Mouse (Mus musculus): ENCODE measurements at regions not wholly inside any gene's neighbourhood (a gene's known extent, or its start where the extent isn't known, plus 50 kb on each side); places are given as distances from the start of the nearest gene placed in this dataset.

DNA sequence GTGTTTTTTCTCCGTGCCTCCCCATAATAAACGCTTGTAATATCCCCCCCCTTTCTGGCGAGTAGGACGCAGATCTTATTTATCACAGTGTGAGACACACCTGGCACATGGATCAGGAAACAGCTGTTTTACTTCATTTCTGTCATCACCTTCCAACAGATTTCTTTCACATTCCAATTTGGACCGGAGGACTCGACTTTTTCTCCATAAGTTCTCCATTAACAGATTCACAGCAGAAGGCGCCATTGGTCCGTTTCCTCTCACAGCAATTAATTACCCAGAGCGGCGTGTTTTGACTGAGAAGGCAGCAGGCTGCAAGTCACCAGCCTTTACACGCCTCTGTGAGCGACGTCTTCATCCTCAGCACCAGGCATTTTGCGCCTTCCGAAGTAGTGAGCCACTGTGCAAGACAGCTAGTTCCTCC lies 258.1 kb upstream of the Nt5e start:
- DNase-seq (ENCODE audit: low read depth, low spot score) = no peak

DNA sequence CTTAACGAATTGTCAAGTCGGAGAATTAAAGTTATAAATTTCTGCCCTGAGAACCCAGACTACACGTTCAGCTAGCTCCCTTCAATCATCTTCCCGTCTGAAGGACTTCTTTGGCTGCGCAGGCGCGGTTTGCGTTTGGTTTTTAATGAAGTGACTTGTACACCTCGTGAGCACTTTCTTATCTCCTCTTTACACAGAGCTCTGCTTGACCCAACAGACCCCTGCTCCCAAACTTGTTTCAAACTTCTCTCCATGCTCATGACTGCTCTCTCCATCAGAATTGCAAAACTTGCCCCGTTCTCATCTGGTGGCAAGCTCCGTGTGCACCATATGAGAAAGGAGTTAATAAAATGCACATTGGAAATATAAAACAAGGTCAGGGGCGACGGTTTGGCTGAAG lies 257.2 kb upstream of the Nt5e start:
- no peak for DNase-seq (ENCODE audit: low read depth, low spot score)

DNA sequence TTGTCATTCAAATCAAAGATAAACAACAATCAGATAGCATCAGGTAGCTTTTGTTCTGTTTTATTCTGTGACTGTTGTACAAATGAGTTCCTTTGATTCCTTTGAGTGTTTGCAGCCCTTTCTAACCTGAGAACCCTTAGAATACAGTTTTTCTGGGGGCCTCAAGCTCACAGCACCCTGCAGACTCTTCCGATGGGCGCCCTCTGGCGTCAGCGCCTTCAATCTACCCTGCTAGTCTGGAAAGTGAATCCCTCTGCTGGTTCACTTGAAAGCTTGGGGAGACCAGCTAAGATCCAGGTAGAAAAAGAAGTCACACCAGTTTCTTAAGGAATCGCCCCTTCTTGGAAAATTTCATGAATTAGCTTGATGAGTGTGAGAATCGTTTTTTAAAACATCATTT lies 253.8 kb upstream of the Nt5e start:
- peak; percentile 57 for DNase-seq (ENCODE audit: low read depth, low spot score)

DNA sequence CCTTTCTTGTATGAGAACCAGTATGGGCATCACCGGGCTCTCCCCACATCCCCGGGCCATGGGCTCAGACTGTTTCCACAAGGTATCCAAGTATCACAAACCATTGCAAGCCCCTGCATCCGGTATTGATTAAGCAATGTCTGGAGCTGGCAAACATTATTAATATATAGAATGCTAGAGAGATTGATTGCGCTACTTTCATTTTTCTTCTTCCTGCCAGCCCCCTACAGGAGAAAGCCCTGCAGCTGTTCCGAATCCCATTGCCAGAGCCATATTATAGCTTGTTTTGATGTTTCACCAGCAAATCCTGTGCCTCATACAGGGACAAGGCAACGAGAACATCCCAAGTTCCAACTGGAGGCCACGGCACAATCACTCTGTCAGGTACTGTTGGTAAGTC lies 253.4 kb upstream of the Nt5e start:
- DNase-seq (ENCODE audit: low read depth, low spot score) = no peak

DNA sequence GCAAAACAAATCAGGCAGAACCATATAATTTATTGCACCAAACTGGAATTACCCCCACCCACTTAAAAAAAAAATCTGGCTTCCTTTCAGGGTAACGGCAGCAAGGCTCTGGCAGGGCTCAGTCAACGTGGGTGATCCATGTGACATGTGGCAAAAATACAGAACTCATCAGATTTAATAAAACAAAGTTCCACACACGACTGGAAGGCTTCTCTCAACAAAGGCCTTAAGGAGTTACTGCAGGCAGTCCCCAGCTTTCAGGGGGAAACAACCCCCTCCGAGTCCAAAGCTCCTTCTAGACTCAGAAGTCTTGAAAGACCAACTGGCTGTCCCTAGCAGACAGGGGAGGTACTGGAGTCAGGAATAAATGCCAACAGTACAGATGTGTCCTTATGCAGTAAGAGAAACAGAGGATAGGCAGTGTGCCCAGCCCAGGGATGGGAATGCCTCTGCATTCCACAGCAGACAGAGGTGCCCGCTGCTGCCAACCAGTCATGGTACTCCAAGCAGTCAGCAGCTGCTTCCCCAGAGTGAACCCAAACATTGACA lies 244.0 kb upstream of the Nt5e start:
- DNase-seq (ENCODE audit: low read depth, low spot score) = peak; percentile 68

DNA sequence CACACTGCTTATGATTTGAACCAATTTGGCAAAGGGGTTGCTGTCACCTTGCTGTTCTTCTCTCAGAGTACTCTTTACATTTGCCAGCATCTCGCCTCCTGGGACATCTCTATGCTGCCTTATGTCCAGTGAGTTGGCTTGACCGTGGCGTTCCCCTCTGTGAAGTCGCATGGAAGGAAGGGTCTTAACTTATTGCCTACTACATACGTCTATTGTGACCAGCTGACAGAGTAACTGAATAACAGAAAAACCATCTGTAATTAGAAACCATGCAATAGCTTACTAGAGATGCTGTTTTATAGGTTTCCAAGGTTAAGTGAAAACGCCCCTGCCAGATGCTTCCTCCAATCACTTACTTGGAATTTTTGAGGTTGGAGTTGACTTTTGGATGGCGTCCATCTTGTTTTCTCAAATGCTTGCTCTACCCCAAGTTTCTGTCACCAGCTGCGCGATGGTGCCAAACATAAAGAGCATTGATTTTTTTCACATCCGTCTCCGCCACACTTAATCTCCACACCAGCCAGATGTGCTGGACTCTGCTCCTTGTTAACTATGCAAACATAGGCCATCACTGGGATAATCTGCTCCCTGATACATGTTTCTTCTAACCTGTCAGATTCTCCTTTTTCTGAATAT lies 241.7 kb upstream of the Nt5e start:
- peak; percentile 89 for DNase-seq (ENCODE audit: low read depth, low spot score)

DNA sequence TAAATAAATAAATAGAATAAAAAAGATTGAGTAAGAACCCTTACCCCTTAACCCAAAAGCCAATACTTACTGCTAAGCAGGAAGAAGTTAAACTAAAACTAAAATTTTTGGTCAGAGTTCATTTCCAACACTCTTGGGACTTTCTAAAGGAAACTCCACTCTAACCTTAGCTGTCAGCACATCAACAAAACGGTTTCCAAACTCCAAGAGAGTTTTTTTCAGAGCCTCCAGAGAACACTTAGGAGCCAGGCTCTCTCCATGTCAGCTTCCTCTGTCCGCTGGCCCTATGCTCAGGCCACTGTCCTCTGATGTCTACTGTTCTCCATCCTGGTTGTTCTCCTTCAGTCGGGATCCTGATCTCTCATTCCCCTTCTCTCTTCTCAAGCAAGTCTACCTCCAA lies 241.1 kb upstream of the Nt5e start:
- DNase-seq (ENCODE audit: low read depth, low spot score) = peak; percentile 63

DNA sequence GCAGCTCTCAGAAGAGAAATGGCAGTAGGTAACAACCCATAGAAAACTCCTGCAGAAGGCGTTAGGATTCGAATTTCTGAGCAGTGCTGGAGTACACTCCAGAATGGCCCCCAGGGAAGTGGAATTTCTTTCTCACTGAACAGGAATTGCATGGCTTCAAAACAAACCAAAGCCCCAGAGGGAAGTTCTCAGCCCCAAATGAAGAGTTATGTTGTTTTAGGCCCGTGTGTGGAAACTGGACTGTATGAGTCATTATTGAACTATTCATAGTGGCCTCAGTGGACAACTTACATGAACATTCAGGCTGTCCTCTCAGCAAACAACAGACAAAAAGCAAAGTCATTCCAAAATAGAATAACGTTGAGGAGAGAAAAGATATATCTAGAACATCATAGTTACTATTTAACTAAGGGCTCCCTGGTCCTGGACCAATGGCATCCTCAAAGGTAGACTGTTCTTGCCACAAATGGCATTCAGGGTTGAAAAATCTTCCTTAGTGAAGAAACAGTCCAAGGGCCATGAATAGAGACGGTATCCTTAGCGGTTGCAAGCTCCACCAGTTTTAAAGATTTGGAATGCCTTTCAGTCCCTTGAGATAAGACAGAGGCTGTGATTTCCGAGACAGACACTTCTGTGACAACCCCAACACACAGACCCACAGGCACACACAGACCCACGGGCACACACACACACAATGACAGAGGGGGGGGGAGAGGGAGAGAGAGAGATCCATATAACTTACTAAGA lies 235.0 kb upstream of the Nt5e start:
- DNase-seq (ENCODE audit: low read depth, low spot score) = peak; percentile 98

DNA sequence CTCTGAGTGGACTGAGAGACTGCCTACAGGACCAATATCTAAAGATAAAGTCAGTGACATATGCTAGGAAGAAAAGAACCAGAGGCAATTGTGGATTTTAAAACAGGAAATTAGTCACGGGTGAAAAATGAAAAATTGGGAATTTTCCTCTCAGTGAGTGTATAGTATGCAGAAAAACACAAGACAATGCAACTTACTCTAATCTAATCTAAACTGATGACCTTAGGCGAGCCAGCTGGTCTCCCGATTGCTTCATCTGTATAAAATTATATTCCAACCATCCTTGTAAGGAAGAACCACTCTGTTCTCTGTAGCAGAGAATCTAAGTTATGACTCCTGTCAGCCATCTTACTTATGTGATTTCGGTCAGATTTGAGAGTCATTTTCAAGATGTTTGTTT lies 234.4 kb upstream of the Nt5e start:
- DNase-seq (ENCODE audit: low read depth, low spot score) = peak; percentile 82

DNA sequence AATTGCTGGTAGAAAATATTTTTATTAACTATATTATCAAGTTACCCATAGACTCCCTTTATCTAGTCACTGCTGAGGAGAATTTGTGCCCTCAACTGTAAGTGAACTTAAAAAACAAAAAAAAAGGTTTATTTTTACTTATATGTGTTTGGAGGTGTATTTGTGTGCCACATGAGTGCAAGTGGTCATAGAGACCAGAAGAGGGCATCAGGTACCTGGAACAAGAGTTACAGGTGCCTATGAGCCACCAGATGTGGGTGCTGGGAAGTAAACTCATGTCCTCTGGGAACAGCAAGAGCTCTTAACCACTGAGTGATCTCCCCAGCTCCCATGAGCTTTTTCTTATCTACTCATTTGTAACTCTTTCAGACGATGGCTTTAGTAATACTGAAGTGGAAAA lies 213.9 kb upstream of the Nt5e start:
- DNase-seq (ENCODE audit: low read depth, low spot score) = no peak

DNA sequence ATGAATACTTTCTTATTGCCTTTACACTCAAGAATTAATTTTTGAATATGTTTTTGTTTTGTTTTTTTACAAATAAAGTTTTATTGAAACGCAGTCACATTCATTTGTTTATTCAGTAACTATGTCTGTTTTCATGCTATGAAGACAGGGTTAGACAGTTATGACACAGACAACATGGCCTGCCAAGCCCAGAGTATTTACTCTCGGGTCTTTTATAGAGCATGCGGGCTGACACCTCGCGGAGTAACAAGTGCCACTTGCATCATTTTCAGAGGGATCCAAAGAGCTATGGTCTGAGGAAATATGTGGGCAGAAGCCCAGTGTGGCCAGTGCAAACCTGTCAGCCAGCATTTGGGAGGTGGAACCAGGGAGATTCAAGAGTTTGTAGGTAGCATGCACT lies 206.5 kb upstream of the Nt5e start:
- no peak for DNase-seq (ENCODE audit: low read depth, low spot score)

DNA sequence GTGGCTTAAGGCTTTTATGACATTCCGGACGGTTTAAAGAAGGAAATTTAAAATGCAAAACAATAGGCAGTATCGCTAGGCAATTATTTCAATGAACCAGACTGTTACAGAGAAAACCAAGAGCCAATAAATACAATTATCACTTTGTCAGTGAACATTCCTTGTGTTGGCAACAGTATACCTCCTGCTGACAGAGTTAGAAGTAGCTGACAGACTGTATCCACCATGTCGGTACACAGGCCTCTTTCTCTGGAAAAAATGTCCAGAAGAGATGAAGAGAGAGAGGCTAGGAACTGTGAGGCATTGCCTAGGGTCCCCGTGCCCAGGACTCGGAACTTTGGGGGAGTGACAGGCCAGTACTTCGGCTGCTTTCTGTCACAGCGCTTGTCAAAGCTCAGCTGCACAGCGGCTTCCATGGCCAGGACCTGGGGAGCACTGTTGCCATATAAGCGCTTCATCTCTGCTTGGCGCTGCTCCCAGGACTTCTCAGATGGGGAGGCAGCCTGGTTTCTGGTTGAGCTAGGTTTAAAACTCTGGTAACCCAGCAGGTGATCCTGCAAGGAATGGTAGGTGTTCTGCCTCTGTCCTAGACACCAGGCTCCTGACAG lies 205.9 kb upstream of the Nt5e start:
- DNase-seq (ENCODE audit: low read depth, low spot score) = no peak

DNA sequence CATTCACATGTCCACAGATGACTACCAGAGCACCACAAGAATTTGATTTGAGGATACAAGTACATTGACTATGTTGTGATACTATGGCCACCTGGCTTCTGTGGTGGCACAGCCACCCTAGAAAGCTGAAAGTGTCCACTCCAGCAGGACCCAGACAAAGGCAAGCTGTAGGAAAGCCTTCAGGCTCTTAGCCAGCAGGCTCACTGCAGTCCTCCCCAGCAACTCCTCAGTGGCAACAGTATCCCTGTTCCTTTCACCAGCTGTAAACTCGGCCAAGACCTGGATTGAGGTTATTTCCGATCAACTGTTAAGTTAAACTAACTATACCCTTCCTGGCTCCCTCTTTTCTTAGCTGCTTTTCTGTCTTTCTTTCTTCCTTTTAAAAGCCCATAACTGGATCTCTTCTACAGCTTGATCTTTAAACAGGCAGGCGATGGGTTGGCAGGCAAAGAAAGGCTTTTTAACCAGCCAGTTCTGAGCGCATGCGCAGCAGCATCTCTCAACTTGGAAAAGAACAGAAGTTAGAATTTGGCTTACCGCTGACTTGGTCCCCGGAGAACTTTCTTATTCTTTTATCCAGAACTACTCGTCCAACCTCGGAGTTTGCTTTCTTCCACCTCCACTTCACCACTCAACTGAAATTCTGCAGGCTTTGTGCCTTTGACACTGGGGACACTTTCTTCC lies 202.5 kb upstream of the Nt5e start:
- DNase-seq (ENCODE audit: low read depth, low spot score) = no peak

DNA sequence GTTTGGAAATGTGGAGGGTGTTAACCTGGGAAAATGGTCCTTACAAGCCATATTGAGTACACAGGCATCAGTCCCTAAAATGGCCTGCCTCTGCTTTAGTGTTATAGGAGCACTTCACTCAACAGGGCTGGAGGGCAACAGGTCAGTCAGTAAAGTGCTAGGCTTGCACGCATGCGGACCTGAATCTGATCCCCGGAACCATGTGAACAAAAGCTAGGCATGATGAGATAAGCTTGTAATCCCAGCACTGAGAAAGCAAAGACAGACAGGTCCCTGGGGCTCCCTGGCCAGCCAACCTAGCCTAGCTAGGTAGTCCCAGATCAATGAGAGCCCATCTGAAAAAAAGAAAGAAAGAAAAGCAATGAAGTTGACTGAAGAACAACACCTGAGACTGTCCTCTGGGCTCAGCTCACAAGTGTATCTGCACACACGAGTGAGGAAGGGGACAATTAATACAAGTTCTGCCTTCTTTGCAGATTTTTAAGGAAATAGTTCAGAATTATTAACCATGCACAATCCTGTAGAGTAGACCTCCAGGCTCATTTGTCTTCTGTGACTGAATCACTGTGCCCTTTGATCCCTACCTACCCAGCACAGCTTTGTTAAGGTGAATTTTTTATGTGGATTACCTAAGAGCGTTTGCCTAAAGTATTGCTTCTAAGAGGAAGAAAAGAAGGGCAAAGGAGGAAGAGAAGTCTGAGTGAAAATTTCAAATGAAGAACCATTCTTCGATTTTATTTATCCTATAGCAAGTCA lies 163.8 kb upstream of the Nt5e start:
- DNase-seq (ENCODE audit: low read depth, low spot score) = no peak

DNA sequence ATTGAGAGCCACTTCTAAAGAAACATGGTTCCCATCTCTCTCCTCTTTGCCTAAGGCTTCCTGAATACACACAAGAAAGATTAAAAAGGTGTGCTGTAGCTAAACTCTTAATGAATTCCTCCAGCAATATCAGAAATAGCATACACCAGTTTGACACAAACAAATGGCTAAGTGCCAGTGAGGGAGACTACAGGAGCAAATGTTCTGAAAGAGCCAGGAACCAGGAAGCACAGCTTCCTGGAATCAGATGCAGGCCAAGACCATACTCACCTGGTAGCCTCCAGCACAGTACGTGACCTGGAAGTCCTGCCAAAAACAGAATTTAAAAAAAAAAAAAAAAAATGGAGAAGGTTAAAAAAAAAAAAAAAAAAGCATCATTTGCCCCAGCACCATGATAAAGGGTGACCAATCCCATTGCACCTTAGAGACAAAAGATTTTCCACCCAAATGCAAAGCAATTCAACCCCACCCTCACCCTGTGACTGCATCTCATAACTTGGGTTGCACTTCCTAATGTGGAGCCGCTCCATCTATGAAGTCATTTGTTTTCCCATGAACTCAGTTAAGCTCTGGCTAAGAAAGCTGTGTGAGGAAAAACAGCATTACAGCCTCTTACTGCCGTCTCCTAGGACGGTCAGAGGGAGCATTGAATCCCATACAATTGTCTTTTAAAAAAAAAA lies 149.3 kb upstream of the Nt5e start:
- DNase-seq (ENCODE audit: low read depth, low spot score) = no peak

DNA sequence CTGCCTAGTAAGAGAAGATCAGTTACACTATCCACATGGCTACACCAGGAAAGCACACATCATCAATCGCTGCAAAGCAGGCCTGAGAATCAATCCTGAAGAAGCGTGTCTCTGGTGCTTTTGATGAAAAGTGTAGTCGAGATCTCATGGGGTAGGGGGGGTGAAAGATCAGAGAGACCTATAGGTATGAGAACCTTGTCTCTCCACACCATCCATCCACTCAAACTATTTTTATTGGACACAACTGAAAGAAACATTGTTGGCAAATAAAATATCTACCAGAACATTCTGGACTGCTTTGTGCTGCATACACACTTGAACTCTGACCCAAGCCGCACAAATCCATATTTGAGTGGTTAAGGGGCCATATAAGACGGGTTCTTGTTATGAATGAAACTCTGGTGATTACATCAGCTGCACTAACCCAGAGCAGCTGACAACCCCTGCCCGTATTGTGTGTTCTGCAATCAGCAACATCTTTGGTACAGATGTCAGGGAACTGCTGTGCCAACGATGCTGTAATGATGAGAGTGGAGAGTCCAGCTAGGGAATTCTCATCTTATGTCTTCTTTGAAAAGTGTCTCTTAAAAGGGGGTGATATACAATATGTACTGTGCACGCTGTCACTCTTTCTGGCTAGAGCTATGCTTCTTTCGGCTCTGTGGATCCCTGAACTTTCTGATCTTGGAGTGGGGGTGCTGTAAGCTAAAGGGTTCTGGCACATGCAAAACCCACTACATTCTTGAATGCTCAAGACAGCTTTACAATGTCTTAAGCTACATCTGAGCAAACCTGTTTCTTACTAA lies 145.6 kb upstream of the Nt5e start:
- DNase-seq (ENCODE audit: low read depth, low spot score) = no peak

DNA sequence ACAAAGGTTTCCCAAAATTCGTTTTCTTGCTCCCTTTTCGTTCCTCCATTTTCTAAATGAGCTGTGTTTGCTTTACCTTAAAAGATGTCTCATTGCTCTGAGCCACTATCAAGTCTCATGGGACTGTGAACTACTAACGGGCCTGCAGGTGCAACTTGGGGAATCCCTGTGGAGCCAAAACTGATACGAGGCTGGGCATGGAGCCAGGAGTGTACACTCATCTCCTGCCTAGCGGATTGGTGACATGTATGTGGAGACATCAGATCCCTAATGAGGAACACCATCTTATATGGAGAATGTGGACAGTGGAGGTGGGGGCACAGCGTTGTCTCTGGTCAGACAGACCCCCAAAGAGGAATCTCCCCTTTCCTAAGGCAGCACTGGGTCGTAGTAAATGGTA lies 119.6 kb upstream of the Nt5e start:
- no peak for DNase-seq (ENCODE audit: low read depth, low spot score)

DNA sequence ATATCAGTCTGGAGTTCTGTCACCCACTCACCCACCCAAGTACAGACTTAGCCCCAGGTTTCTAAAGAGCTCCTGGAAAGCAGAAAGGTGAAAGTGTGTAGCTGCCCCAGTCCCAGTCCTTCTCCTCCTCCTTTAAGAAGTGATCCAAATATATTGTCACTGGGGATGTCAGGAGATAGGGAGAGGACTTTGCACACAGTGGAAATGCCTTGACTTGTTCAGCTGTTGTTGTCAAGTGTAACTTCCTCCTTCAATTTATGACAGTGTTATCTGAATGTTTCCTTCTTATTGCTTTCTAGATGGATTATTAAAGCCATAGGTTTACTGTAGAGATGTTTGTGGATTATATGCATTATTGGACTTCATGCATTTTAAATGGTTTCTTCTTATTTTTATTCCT lies 119.0 kb upstream of the Nt5e start:
- DNase-seq (ENCODE audit: low read depth, low spot score) = no peak

DNA sequence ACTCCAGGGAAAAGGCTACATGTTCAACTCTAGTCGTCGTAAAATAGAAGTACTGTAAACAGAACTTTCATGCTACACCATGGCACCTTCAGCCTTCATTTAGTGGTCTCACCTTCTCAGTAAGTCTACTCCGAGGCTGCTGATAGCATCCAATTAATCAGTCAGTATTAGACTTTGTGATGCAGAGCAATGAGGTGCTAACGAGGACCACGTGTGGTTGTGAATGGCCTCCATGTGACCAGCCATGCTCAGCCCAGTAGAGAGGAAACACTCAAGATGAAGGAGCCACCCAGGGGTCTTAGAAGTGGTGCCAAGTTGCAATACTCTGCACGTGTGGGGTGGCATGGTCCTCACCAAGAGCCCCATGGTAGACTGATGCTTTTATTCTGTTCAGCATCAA lies 112.2 kb upstream of the Nt5e start:
- DNase-seq (ENCODE audit: low read depth, low spot score) = no peak

DNA sequence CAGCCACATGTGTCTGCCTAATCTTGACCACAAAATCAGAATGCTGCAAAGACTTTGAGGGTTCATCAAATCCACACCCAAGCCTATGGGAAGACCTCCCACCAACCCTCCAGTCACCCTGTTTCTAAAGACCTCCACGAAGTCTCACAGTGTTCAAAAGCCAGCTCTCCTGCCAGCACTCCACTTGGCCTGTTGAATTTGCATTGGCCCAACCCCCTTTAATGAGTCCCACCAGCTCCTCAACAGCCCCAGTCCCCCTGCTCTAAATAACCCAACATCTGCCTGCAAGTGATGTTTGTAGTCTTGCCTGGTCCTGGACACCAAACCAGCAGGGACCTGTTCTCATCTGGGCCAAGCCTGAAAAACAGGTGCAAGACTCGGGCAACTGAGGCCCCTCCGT lies 106.6 kb upstream of the Nt5e start:
- no peak for DNase-seq (ENCODE audit: low read depth, low spot score)
